Mouse (Mus musculus) embryonic facial prominence, embryonic 15.5 days (tissue): ENCODE measurements around the gene Xcr1. TPM values are rescaled to one million over a fixed set of nuclear protein-coding genes. Genes with fewer than 3 reads are reported as not detected.

Experiments used
- ATAC-seq: fragments of 200-750 bp; cut with Nextera tagmentation; 2 replicates; pipeline ENCODE4 v1.8.0; 2017; ENCODE audit warnings: low read depth, moderate TSS enrichment; ENCODE audit not compliant: insufficient number of reproducible peaks, low FRiP score, low TSS enrichment
- H3K27ac ChIP-seq: fragments of 300-500 bp; sonication (generic); replicated peaks from 2 replicates; pipeline ENCODE4 v1.5.1; 2015; ENCODE audit warnings: mild to moderate bottlenecking, inconsistent platforms
- H3K27me3 ChIP-seq: fragments of 300-500 bp; sonication (generic); 2 replicates; pipeline ENCODE4 v1.6.1; 2015; ENCODE audit warnings: inconsistent platforms
- H3K36me3 ChIP-seq: fragments of 300-500 bp; sonication (generic); 2 replicates; pipeline ENCODE4 v1.6.1; 2015; ENCODE audit warnings: mild to moderate bottlenecking, inconsistent platforms
- H3K4me1 ChIP-seq: fragments of 300-500 bp; sonication (generic); 2 replicates; pipeline ENCODE4 v1.6.1; 2015; ENCODE audit warnings: inconsistent platforms
- H3K4me2 ChIP-seq: fragments of 300-500 bp; sonication (generic); replicated peaks from 2 replicates; pipeline ENCODE4 v1.6.1; 2015; ENCODE audit warnings: mild to moderate bottlenecking, inconsistent platforms
- H3K4me3 ChIP-seq: fragments of 300-500 bp; sonication (generic); replicated peaks from 2 replicates; pipeline ENCODE4 v1.5.1; 2015; ENCODE audit warnings: mild to moderate bottlenecking, inconsistent platforms
- H3K9ac ChIP-seq: fragments of 300-500 bp; sonication (generic); 2 replicates; pipeline ENCODE4 v1.6.1; 2015; ENCODE audit warnings: inconsistent platforms
- H3K9me3 ChIP-seq: fragments of 300-500 bp; sonication (generic); replicated peaks from 2 replicates; pipeline ENCODE4 v1.6.1; 2016; ENCODE audit warnings: inconsistent platforms
- WGBS: fragments of 180-500 bp; shearing (Covaris S2); methylation state at CpG from one replicate; pipeline ENCODE4 v1.1.7; 2015; 5-methylcytosine and 5-hydroxymethylcytosine counted together
- polyA plus RNA-seq: library from polyadenylated mRNA; unstranded; fragments of >200 nt; fragmentation: Nextera tagmentation; extraction: Ambion mirVana; gene quantifications from 2 replicates; pipeline ENCODE4 v1.2.1, GENCODE M21; 2015

The Xcr1 gene
- 0.04 TPM in 1 of 2 replicates, not detected in the other for polyA plus RNA-seq

- WGBS = 79% methylated on average over 9 of the region's 9 CpGs
- no peak within 1 kb of the TSS for H3K9ac ChIP-seq
- H3K36me3 ChIP-seq = no peaks in the 10 kb centered on the region
- ATAC-seq = no peak
- no peaks in the 10 kb centered on the region for H3K4me1 ChIP-seq
- H3K9me3 ChIP-seq = no peaks in the 10 kb centered on the region
- H3K27ac ChIP-seq = no peak within 1 kb of the TSS
- no peaks in the 10 kb centered on the region for H3K27me3 ChIP-seq
- no peak within 1 kb of the TSS for H3K4me3 ChIP-seq
- H3K4me2 ChIP-seq = no peak within 1 kb of the TSS
Measured at GRCm38 (mm10) chr9:123861929-123862328, at the start of gene Xcr1. Gene Xcr1, minus strand, starts transcription at chr9:123862029.

GRCm38 (mm10) chr9:123872049-123872448 is 10.2 kb upstream of the Xcr1 start:
- WGBS = 66% methylated on average over 4 of the region's 4 CpGs
- Histone ChIP-seq H3K27ac (no peak overlapping the region), H3K9me3 (no peaks in the 10 kb centered on the region), H3K4me1 (no peaks in the 10 kb centered on the region), H3K4me2 (no peak overlapping the region), H3K9ac (no peak overlapping the region), H3K4me3 (no peak overlapping the region), H3K36me3 (no peaks in the 10 kb centered on the region), H3K27me3 (no peaks in the 10 kb centered on the region)
- ATAC-seq = no peak

- WGBS = 44% methylated on average over 6 of the region's 6 CpGs
Measured at GRCm38 (mm10) chr9:123869167-123869784, 7.4 kb upstream of the Xcr1 start.

GRCm38 (mm10) chr9:123863641-123864040 is 1.8 kb upstream of the Xcr1 start:
- Histone ChIP-seq H3K9ac (no peak overlapping the region), H3K36me3 (no peaks in the 10 kb centered on the region), H3K4me3 (no peak overlapping the region), H3K27ac (no peak overlapping the region), H3K4me1 (no peaks in the 10 kb centered on the region), H3K4me2 (no peak overlapping the region), H3K27me3 (no peaks in the 10 kb centered on the region), H3K9me3 (no peaks in the 10 kb centered on the region)
- ATAC-seq = no peak
- WGBS = 96% methylated on average over 1 of the region's 1 CpGs

More at GRCm38 (mm10) chr9:123869167-123869784, 7.4 kb upstream of the Xcr1 start:
- Histone ChIP-seq H3K27ac (no peak overlapping the region), H3K4me1 (no peaks in the 10 kb centered on the region), H3K9me3 (no peaks in the 10 kb centered on the region), H3K4me2 (no peak overlapping the region), H3K9ac (no peak overlapping the region), H3K27me3 (no peaks in the 10 kb centered on the region), H3K4me3 (no peak overlapping the region), H3K36me3 (no peaks in the 10 kb centered on the region)
- no peak for ATAC-seq

- H3K9me3 ChIP-seq = no peaks in the 10 kb centered on the region
- H3K9ac ChIP-seq = no peak overlapping the region
- no peak overlapping the region for H3K4me2 ChIP-seq
- no peak overlapping the region for H3K27ac ChIP-seq
- ATAC-seq = no peak
- H3K4me1 ChIP-seq = no peaks in the 10 kb centered on the region
- WGBS = 85% methylated on average over 1 of the region's 1 CpGs
- H3K27me3 ChIP-seq = no peaks in the 10 kb centered on the region
- no peaks in the 10 kb centered on the region for H3K36me3 ChIP-seq
- H3K4me3 ChIP-seq = no peak overlapping the region
Measured at GRCm38 (mm10) chr9:123862895-123863616, 1.2 kb upstream of the Xcr1 start.

- Histone ChIP-seq H3K4me1 (0 out of 2 replicates have a peak, but pooled peaks cover 3% of the 10 kb centered on the region), H3K4me3 (no peak overlapping the region), H3K4me2 (no peak overlapping the region), H3K36me3 (no peaks in the 10 kb centered on the region), H3K27ac (no peak overlapping the region), H3K9me3 (no peaks in the 10 kb centered on the region), H3K9ac (no peak overlapping the region), H3K27me3 (no peaks in the 10 kb centered on the region)
- 84% methylated on average over 2 of the region's 2 CpGs for WGBS
- ATAC-seq = no peak
Measured at GRCm38 (mm10) chr9:123856836-123857235, 5.0 kb downstream of the Xcr1 start.

GRCm38 (mm10) chr9:123852449-123853390 is 9.1 kb downstream of the Xcr1 start:
- H3K4me2 ChIP-seq = peak overlapping the region; percentile 50
- no peaks in the 10 kb centered on the region for H3K27me3 ChIP-seq
- H3K27ac ChIP-seq = peak overlapping the region; percentile 51; the same call in 1 of the 2 replicates
- H3K9me3 ChIP-seq = no peaks in the 10 kb centered on the region
- H3K36me3 ChIP-seq = no peaks in the 10 kb centered on the region
- 60% methylated on average over 5 of the region's 5 CpGs for WGBS
- H3K9ac ChIP-seq = no peak overlapping the region; the same call in 1 of the 2 replicates
- peaks cover 7% of the 10 kb centered on the region; the same call in 1 of the 2 replicates for H3K4me1 ChIP-seq
- no peak for ATAC-seq
- H3K4me3 ChIP-seq = peak overlapping the region; percentile 87

GRCm38 (mm10) chr9:123851713-123852448 is 9.9 kb downstream of the Xcr1 start, which contains the start of gene Fyco1:
Gene Fyco1, minus strand, starts transcription at chr9:123851899.
- no peaks in the 10 kb centered on the region for H3K36me3 ChIP-seq
- H3K9me3 ChIP-seq = no peaks in the 10 kb centered on the region
- peak; percentile 95 for ATAC-seq
- no peaks in the 10 kb centered on the region for H3K27me3 ChIP-seq
- peak within 1 kb of the TSS; percentile 55 for H3K4me2 ChIP-seq
- H3K4me3 ChIP-seq = peak within 1 kb of the TSS; percentile 87
- WGBS = under 1% methylated on average over 47 of the region's 47 CpGs
- H3K4me1 ChIP-seq = peaks cover 7% of the 10 kb centered on the region; the same call in 1 of the 2 replicates
- H3K27ac ChIP-seq = peak within 1 kb of the TSS; percentile 98
- H3K9ac ChIP-seq = peak within 1 kb of the TSS; percentile 87

GRCm38 (mm10) chr9:123851062-123851712 is 10.6 kb downstream of the Xcr1 start:
- Histone ChIP-seq H3K27me3 (no peaks in the 10 kb centered on the region), H3K4me1 (peaks cover 7% of the 10 kb centered on the region; the same call in 1 of the 2 replicates), H3K9me3 (no peaks in the 10 kb centered on the region), H3K27ac (peak overlapping the region; percentile 98), H3K36me3 (no peaks in the 10 kb centered on the region), H3K4me3 (peak overlapping the region; percentile 87), H3K4me2 (peak overlapping the region; percentile 55), H3K9ac (peak overlapping the region; percentile 87)
- ATAC-seq = peak; percentile 84
- whole genome bisulfite sequencing = under 1% methylated on average over 27 of the region's 27 CpGs

- ATAC-seq = no peak
- Histone ChIP-seq H3K4me3 (peak overlapping the region; percentile 87), H3K27me3 (no peaks in the 10 kb centered on the region), H3K4me1 (peaks cover 7% of the 10 kb centered on the region; the same call in 1 of the 2 replicates), H3K27ac (peak overlapping the region; percentile 98), H3K9me3 (no peaks in the 10 kb centered on the region), H3K4me2 (peak overlapping the region; percentile 55), H3K9ac (peak overlapping the region; percentile 87; the same call in 1 of the 2 replicates), H3K36me3 (no peaks in the 10 kb centered on the region)
- 2% methylated on average over 2 of the region's 2 CpGs for WGBS
Measured at GRCm38 (mm10) chr9:123850705-123851061, 11.1 kb downstream of the Xcr1 start.
